Mouse (Mus musculus) frontal cortex, postnatal 25 days (tissue): Measurements from ENCODE around the gene Gng4.

Source experiments
- DNase-seq, 2 experiments: peaks; one replicate each; pipeline ENCODE4 v3.0.0; 2022; ENCODE audit warnings: low spot score in 2 of 2

Gene Gng4

DNA sequence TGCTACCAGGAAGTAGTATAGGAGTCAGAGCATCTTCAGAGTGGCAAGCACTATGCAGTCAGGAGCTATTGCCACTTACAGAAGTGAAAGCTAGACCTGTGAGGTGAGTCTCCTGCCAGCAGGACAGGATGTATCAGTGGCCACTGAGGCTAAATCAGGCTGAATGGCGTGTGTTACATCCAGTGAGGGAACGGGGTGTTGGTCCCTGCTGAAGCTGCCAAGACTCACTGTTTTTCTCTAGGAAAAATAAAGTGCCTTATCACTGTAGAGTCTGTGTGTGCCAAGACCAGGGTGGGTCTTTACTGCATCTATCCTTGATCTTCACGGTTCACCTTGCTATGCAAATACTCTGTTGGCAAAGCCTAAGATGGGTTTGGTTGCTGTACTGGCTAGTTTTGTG is 34.8 kb downstream of the Gng4 start:
- DNase-seq, result no peak

GRCm38 (mm10) chr13:13820234-13821123 is 36.6 kb downstream of the Gng4 start:
- DNase-seq, result no peak

- DNase-seq, result no peak
Observed at GRCm38 (mm10) chr13:13824946-13825345, 41.1 kb downstream of the Gng4 start.

- DNase-seq, result no peak
Observed at GRCm38 (mm10) chr13:13826533-13826932, 42.7 kb downstream of the Gng4 start.

- no peak for DNase-seq
Observed at GRCm38 (mm10) chr13:13828125-13828524, 44.3 kb downstream of the Gng4 start.

GRCm38 (mm10) chr13:13830469-13831074 is 46.7 kb downstream of the Gng4 start:
- no peak for DNase-seq

GRCm38 (mm10) chr13:13835180-13835579 is 51.3 kb downstream of the Gng4 start:
- no peak for DNase-seq

DNA sequence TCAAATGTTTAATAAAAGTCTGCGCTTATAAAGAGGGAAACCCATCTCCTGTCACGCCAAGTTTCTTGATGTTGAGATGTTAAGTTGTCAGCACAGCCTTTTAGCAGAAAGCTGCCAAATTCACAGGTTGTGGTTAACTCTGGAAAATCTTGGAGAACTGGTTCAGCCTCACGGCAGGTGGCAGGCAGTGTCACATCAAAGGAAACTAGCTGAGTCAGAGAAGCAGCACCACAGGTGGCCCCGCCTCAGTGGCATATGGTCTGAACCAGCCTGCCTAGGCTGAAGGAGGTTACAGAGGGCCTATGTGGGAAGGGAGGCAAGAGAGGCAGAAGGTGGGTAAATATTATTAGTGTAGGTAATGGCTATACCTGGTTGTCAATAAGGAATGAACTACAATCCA is 61.2 kb downstream of the Gng4 start:
- no peak for DNase-seq

DNA sequence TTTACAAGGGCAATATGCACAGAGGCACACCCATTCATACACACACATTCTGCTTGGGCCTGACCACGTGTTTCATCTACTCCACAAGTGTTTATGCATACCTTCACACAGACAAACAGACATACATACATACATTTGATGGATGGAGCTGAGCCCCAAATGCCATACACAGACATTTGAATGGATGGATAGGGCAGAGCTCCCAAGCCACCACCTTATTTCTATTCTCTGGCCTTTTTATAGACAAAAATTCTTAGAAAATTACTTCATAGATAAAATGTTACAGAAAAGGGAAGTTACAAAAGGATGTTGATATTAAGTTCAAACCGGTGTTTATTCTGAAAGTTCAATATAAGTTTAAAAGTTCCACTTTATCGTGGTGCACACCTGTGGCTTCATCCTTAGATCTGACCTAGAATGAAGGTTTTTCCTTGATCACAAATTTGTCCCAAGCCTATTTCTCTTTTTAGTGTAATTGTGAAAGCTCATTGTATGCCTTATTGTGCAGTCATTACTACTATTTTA is 63.3 kb downstream of the Gng4 start:
- no peak for DNase-seq

DNA sequence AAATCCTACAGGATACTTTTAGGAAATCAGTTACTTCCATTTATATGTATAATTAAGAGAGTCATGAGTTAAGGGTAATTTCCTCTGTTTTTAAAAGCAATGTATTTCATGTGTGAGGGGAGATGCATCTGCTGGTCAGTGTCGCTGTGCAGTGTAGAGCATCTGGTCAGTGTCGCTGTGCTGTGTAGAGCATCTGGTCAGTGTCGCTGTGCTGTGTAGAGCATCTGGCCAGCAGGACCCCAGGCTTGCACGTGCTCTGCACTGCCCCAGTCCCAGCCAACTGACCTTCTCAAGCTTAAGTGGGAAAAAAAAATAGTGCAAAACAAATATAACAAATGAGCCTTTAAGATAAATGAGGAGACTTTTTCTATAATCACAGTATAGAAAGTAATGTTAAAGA is 73.3 kb downstream of the Gng4 start:
- no peak for DNase-seq

- DNase-seq, result no peak
Observed at GRCm38 (mm10) chr13:13862346-13862745, 78.5 kb downstream of the Gng4 start.

GRCm38 (mm10) chr13:13862941-13863340 is 79.1 kb downstream of the Gng4 start:
- no peak for DNase-seq

GRCm38 (mm10) chr13:13866339-13866738 is 82.5 kb downstream of the Gng4 start:
- DNase-seq, result no peak

GRCm38 (mm10) chr13:13867078-13867759 is 83.4 kb downstream of the Gng4 start:
- DNase-seq, result no peak

DNA sequence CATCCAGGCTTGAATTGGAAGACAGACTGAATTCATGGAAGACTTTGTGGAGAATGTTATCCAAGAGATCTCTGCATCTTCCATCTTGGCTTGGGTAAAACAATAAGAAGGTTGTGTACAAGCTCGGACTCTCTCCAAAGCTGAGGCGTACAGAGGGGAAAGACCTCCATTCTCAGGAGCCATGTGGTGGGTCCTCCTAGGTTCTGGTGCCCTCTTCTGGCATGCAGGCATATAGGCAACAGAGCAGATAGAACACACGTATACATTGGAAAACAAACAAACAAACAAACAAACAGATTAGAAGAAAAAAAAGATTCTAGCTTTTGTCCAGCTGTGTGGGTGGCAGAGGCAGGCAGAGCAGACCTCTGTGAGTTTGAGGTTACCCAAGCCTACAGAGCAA is 84.1 kb downstream of the Gng4 start:
- DNase-seq, result peak; percentile 5 to 16
